Mouse (Mus musculus) erythroblast, embryonic 14.5 days (primary cell): ENCODE data around the gene Aldoart2.

ENCODE experiments used
- GATA1 ChIP-seq: IDR thresholded peaks from 2 replicates; pipeline ENCODE4 v1.6.1; 2012; ENCODE audit warnings: low read length, inconsistent platforms, mixed read lengths
- TAL1 ChIP-seq: IDR thresholded peaks from 3 replicates; pipeline ENCODE4 v1.6.1; 2012; ENCODE audit warnings: low read length, inconsistent platforms, mixed read lengths

- TF ChIP-seq GATA1 (no peak), TAL1 (no peak)
Observed at GRCm38 (mm10) chr12:55604411-55604810, 39.4 kb downstream of the Aldoart2 start.
